Mouse (Mus musculus): ENCODE data around the gene Klrc2.

DNA sequence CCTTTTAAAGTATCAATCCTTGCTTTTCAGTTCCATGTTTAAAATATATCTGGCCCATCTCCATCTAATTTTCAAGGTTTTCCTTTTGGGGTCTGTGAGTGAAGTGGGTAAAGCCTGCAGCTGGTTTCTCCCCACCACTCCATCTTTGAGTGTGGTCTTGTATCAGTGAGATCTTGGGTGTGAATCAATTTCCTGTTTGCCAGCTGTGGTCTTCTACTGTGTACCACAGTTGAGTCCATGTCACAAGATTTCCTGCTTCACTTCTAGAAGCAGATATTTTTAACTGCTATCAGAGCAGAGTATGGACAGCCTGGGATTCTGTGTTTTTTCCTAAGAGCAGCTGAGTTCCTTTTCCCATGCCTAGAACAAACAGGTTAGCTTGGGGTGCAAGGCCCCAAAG lies 52.1 kb downstream of the Klrc2 start:
- TF ChIP-seq CTCF (IDR thresholded peaks at IDR 0.05; ENCODE audit: low read depth, low read length) (no peak), POLR2A (IDR thresholded peaks at IDR 0.05; ENCODE audit: extremely low read depth, insufficient read depth, low read length) (no peak)

Measured in liver, adult 2 months (tissue).